Mouse (Mus musculus) hindbrain, embryonic 13.5 days (tissue): Measurements from ENCODE around the gene Spon1. TPM values are rescaled to one million over a fixed set of nuclear protein-coding genes. Genes with fewer than 3 reads are reported as not detected.
A peak's percentile ranks its signal among the peaks of the same experiment; 100 is the strongest.

ENCODE experiments used
- ATAC-seq: fragments of 200-750 bp; cut with Nextera tagmentation; 2 replicates; pipeline ENCODE4 v1.8.0; 2017; ENCODE audit warnings: moderate TSS enrichment; ENCODE audit not compliant: low FRiP score
- H3K27ac ChIP-seq: fragments of 300-500 bp; sonication (generic); 2 replicates; pipeline ENCODE4 v1.5.1; 2015; ENCODE audit warnings: inconsistent platforms, mild to moderate bottlenecking, moderate library complexity
- H3K27me3 ChIP-seq: fragments of 300-500 bp; sonication (generic); 2 replicates; pipeline ENCODE4 v1.6.1; 2015; ENCODE audit warnings: mild to moderate bottlenecking, inconsistent platforms
- H3K36me3 ChIP-seq: fragments of 300-500 bp; sonication (generic); 2 replicates; pipeline ENCODE4 v1.6.1; 2015; ENCODE audit warnings: mild to moderate bottlenecking, inconsistent platforms
- H3K4me1 ChIP-seq: fragments of 300-500 bp; sonication (generic); replicated peaks from 2 replicates; pipeline ENCODE4 v1.6.1; 2015; ENCODE audit warnings: inconsistent platforms
- H3K4me2 ChIP-seq: fragments of 300-500 bp; sonication (generic); 2 replicates; pipeline ENCODE4 v1.6.1; 2015; ENCODE audit warnings: inconsistent platforms, mild to moderate bottlenecking, moderate library complexity
- H3K4me3 ChIP-seq: fragments of 300-500 bp; sonication (generic); 2 replicates; pipeline ENCODE4 v1.5.1; 2015; ENCODE audit warnings: mild to moderate bottlenecking, inconsistent platforms
- H3K9ac ChIP-seq: fragments of 300-500 bp; sonication (generic); 2 replicates; pipeline ENCODE4 v1.6.1; 2015; ENCODE audit warnings: mild to moderate bottlenecking, inconsistent platforms
- H3K9me3 ChIP-seq: fragments of 300-500 bp; sonication (generic); 2 replicates; pipeline ENCODE4 v1.6.1; 2016; ENCODE audit warnings: inconsistent platforms
- WGBS: fragments of 180-500 bp; shearing (Covaris S2); methylation state at CpG from one replicate; pipeline ENCODE4 v1.1.7; 2015; 5-methylcytosine and 5-hydroxymethylcytosine counted together
- polyA plus RNA-seq: library from polyadenylated mRNA; unstranded; fragments of >200 nt; fragmentation: Nextera tagmentation; extraction: Ambion mirVana; gene quantifications from 2 replicates; pipeline ENCODE4 v1.2.1, GENCODE M21; 2015

The Spon1 gene
- polyA plus RNA-seq, 1 experiment from 2014 or later = 82.8 TPM

DNA sequence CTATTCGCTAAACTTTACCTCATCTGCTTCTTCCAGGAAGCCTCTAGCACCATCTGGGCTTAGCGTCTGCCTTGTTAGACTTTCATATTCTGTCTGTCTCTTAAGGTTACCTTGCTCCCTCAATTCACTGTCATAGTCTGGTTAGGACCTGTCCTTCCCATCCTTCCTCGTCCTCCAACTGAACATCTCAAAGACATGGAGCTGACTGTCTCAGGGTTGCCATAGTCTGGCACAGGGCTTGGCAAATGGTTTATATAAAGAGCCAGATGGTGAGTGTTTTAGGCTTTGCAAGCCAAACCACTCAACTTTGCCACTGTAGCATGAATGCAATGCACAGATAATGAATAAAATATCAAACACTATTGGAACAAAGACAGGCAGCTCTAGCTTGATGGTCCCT is 153.1 kb downstream of the Spon1 start:
- Histone ChIP-seq H3K27me3 (no peaks in the 10 kb centered on the region), H3K27ac (no peak overlapping the region), H3K4me1 (no peaks in the 10 kb centered on the region), H3K4me3 (no peak overlapping the region), H3K36me3 (no peaks in the 10 kb centered on the region), H3K4me2 (no peak overlapping the region), H3K9ac (no peak overlapping the region), H3K9me3 (no peaks in the 10 kb centered on the region)
- WGBS = 89% methylated on average over 3 of the region's 3 CpGs
- no peak for ATAC-seq

DNA sequence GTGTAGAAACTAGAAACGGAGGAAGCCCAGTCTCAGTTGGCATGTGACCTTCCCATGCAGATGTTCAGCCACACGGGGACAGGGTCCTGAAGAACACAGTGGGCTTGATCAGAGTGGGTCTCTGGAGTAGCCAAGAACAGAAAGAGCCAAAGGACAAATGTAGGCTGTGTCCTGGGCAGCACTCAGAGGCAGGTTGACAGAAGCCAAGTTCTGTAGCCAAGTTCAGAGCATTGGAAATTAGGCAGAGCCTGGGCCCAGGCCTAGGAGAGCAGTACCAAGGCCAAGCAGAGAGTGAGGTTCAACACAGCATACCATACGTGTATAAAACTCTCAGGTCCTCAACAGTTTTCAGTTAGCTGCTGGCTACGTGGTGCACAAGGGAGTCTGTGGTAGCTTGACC is 153.7 kb downstream of the Spon1 start:
- Histone ChIP-seq H3K4me1 (no peaks in the 10 kb centered on the region), H3K4me3 (no peak overlapping the region), H3K9me3 (no peaks in the 10 kb centered on the region), H3K27me3 (no peaks in the 10 kb centered on the region), H3K4me2 (no peak overlapping the region), H3K27ac (no peak overlapping the region), H3K9ac (no peak overlapping the region), H3K36me3 (no peaks in the 10 kb centered on the region)
- no peak for ATAC-seq
- 85% methylated on average over 4 of the region's 4 CpGs for WGBS

DNA sequence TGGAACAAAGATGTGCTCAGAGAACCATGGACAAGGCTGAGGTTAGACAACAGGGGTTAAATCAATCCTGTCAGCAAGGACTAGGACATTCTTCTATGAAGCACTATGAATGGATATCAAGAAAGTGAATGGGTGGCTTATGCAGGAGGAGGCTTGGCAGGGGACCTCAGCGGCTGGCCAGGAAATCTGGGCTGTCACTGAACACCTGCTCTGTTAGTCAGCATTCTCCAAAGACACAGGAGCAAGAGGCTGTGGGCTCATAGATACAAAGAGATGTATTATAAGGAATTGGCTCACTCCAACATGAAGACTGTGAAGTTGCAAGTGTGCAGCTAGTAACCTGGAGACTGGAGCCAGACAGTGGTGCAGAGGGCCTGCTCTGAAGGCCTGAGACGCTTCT is 154.3 kb downstream of the Spon1 start:
- no peak for ATAC-seq
- 79% methylated on average over 2 of the region's 2 CpGs for WGBS
- Histone ChIP-seq H3K27me3 (no peaks in the 10 kb centered on the region), H3K9ac (no peak overlapping the region), H3K27ac (no peak overlapping the region), H3K9me3 (no peaks in the 10 kb centered on the region), H3K36me3 (no peaks in the 10 kb centered on the region), H3K4me1 (no peaks in the 10 kb centered on the region), H3K4me3 (no peak overlapping the region), H3K4me2 (no peak overlapping the region)

DNA sequence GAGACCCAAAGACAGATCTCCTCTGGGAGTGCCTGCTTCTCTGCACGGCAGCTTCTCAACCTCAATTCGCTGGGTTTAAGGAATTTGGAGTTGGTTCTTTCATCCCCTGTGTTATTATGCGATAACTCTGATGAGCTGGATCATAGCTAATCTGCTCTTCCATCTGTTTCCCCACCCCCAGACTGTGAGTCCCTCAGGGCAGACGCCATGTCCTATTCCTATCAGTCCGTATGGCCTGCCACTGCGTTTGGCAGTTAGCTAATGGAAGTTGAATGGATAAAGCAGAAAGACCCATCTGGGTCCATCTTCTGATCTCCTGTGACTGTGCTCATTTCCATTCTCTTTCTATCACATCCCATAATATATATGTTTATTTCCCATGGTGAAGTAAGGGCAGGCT is 158.8 kb downstream of the Spon1 start:
- 68% methylated on average over 6 of the region's 6 CpGs for WGBS
- no peaks in the 10 kb centered on the region for H3K4me1 ChIP-seq
- no peak overlapping the region for H3K4me3 ChIP-seq
- H3K36me3 ChIP-seq = no peaks in the 10 kb centered on the region
- H3K27ac ChIP-seq = no peak overlapping the region
- no peak overlapping the region for H3K4me2 ChIP-seq
- no peak overlapping the region for H3K9ac ChIP-seq
- H3K27me3 ChIP-seq = no peaks in the 10 kb centered on the region
- no peak for ATAC-seq
- H3K9me3 ChIP-seq = no peaks in the 10 kb centered on the region

DNA sequence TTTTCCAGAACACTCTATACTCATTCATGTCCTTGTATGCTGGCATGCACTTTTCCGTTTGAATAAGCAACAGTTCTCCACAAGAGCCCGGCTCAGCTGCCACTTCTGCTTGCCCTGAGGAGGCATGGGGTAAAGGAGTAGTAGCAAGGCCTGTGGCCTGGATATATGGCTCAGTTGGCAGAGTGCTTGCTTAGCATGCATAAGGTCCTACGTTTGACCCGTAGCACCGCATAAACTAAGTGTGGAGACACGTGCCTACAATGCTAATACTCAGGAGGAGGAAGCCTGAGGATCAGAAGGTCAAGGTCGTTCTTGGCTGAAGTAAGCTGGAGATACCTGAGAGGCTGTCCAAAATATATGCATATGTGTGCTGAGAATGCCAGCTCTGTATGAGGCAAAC is 185.1 kb downstream of the Spon1 start:
- no peak for ATAC-seq
- H3K27ac ChIP-seq = peak overlapping the region; percentile 60; the same call in 1 of the 2 replicates

GRCm38 (mm10) chr7:113955431-113955830 is 189.6 kb downstream of the Spon1 start:
- H3K27ac ChIP-seq = 0 out of 2 replicates have a peak overlapping the region, but pooled peaks have one; percentile 3
- H3K4me1 ChIP-seq = peaks cover 14% of the 10 kb centered on the region; the same call in 1 of the 2 replicates
- H3K27me3 ChIP-seq = no peaks in the 10 kb centered on the region
- no peaks in the 10 kb centered on the region for H3K36me3 ChIP-seq
- no peak overlapping the region for H3K4me3 ChIP-seq
- 61% methylated on average over 2 of the region's 2 CpGs for WGBS
- H3K4me2 ChIP-seq = no peak overlapping the region
- no peak overlapping the region for H3K9ac ChIP-seq
- no peak for ATAC-seq
- H3K9me3 ChIP-seq = no peaks in the 10 kb centered on the region

More for the DNA sequence above, 185.1 kb downstream of the Spon1 start:
- H3K9me3 ChIP-seq = no peaks in the 10 kb centered on the region
- no peak overlapping the region for H3K4me3 ChIP-seq
- no peak overlapping the region for H3K4me2 ChIP-seq
- 85% methylated on average over 7 of the region's 7 CpGs for WGBS
- H3K9ac ChIP-seq = no peak overlapping the region
- H3K36me3 ChIP-seq = no peaks in the 10 kb centered on the region
- no peaks in the 10 kb centered on the region for H3K27me3 ChIP-seq
- peaks cover 12% of the 10 kb centered on the region; the same call in 1 of the 2 replicates for H3K4me1 ChIP-seq

DNA sequence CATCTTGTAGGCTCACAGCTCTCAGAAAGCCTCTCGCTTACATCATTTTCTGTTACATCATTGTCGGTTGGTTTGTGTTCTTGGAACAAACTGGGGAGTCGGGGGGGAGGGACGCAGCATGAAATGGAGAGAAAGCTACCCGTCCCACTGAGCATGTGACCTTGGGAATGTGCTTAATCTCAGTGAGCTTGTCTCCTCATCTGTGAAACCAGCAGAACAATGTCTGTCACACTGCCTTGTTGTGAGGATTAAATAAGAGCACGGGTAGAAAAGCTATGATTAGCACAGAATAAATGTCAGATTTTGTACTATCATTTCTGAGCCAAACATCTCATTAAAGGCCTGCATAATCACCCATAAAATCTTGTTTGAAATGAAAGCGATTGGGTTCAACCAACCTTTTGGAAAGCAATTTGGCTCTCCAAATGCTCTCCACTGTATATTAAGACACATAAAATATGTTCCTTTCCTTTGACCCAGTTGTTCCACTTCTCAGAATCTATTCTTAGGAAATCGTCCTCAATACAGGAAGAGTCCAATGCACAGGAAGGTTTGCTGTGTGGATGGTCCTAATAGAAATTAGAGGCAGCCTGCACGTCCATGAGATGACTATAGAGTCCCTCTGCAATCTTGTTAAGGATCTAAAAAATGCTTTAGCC is 195.2 kb downstream of the Spon1 start:
- Histone ChIP-seq H3K4me2 (no peak overlapping the region), H3K9me3 (no peaks in the 10 kb centered on the region), H3K36me3 (no peaks in the 10 kb centered on the region), H3K4me1 (0 out of 2 replicates have a peak, but pooled peaks cover 7% of the 10 kb centered on the region), H3K27me3 (no peaks in the 10 kb centered on the region), H3K27ac (no peak overlapping the region), H3K4me3 (no peak overlapping the region), H3K9ac (no peak overlapping the region)
- WGBS = 79% methylated on average over 9 of the region's 9 CpGs
- ATAC-seq = no peak

- WGBS = 65% methylated on average over 3 of the region's 3 CpGs
- H3K4me2 ChIP-seq = no peak overlapping the region
- no peak overlapping the region for H3K9ac ChIP-seq
- no peaks in the 10 kb centered on the region for H3K9me3 ChIP-seq
- no peak for ATAC-seq
- no peaks in the 10 kb centered on the region for H3K36me3 ChIP-seq
- H3K4me1 ChIP-seq = 0 out of 2 replicates have a peak, but pooled peaks cover 7% of the 10 kb centered on the region
- no peaks in the 10 kb centered on the region for H3K27me3 ChIP-seq
- no peak overlapping the region for H3K27ac ChIP-seq
- no peak overlapping the region for H3K4me3 ChIP-seq
Observed at GRCm38 (mm10) chr7:113961500-113961895, 195.7 kb downstream of the Spon1 start.

DNA sequence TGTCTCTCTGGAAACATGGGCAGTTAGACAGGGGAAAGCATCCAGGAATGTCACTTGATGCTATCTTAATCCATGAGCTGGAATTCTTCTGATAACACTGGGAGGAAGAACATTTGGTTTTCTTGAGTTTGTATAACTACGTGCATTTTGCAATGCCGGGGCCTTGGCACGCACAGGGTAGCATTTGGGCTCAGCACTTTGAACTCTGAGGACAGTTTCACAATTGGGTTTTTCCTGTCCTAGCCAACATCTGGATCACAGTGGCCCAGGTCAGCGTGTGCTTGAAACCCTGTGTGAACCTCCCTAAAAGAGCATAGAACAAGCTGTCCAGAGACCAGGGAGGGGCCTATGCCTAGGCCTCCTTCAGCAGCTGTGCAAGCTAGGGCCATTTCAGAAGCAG is 196.3 kb downstream of the Spon1 start:
- ATAC-seq = no peak
- H3K36me3 ChIP-seq = no peaks in the 10 kb centered on the region
- WGBS = 91% methylated on average over 4 of the region's 4 CpGs
- no peak overlapping the region for H3K4me2 ChIP-seq
- H3K27ac ChIP-seq = no peak overlapping the region
- H3K9me3 ChIP-seq = no peaks in the 10 kb centered on the region
- H3K27me3 ChIP-seq = no peaks in the 10 kb centered on the region
- H3K4me1 ChIP-seq = 0 out of 2 replicates have a peak, but pooled peaks cover 7% of the 10 kb centered on the region
- H3K4me3 ChIP-seq = no peak overlapping the region
- no peak overlapping the region for H3K9ac ChIP-seq

- H3K4me3 ChIP-seq = no peak overlapping the region
- H3K27me3 ChIP-seq = no peaks in the 10 kb centered on the region
- 69% methylated on average over 4 of the region's 4 CpGs for WGBS
- no peak overlapping the region for H3K9ac ChIP-seq
- no peaks in the 10 kb centered on the region for H3K9me3 ChIP-seq
- 0 out of 2 replicates have a peak, but pooled peaks cover 4% of the 10 kb centered on the region for H3K4me1 ChIP-seq
- no peak overlapping the region for H3K27ac ChIP-seq
- H3K4me2 ChIP-seq = no peak overlapping the region
- ATAC-seq = no peak
- no peaks in the 10 kb centered on the region for H3K36me3 ChIP-seq
Observed at GRCm38 (mm10) chr7:113963766-113964165, 198.0 kb downstream of the Spon1 start.

DNA sequence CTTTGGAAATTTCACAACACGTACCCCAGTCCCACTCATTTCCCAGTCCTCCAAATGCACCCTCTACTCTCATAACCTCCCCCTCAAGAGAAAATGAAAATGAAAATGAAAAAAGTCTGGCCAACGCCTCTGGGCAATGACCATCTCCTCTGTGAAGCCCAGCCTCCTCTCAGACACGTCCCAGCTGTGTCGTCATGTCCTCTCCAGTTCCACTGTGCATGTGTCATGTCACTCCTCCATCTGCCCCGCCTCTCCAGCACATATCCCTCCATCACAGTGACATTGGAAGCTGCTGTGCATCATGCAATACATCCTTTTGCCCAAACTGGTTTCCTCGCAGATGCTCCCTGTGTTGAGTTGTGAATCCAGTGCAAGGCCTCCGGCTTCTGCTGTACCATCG is 199.8 kb downstream of the Spon1 start:
- no peaks in the 10 kb centered on the region for H3K27me3 ChIP-seq
- ATAC-seq = no peak
- 86% methylated on average over 8 of the region's 8 CpGs for WGBS
- 0 out of 2 replicates have a peak, but pooled peaks cover 4% of the 10 kb centered on the region for H3K4me1 ChIP-seq
- H3K4me2 ChIP-seq = no peak overlapping the region
- no peaks in the 10 kb centered on the region for H3K9me3 ChIP-seq
- no peak overlapping the region for H3K4me3 ChIP-seq
- no peaks in the 10 kb centered on the region for H3K36me3 ChIP-seq
- no peak overlapping the region for H3K9ac ChIP-seq
- H3K27ac ChIP-seq = no peak overlapping the region

- Histone ChIP-seq H3K4me1 (no peaks in the 10 kb centered on the region), H3K4me2 (no peak overlapping the region), H3K36me3 (no peaks in the 10 kb centered on the region), H3K27me3 (no peaks in the 10 kb centered on the region), H3K9me3 (no peaks in the 10 kb centered on the region), H3K27ac (no peak overlapping the region), H3K9ac (no peak overlapping the region), H3K4me3 (no peak overlapping the region)
- ATAC-seq = no peak
Observed at GRCm38 (mm10) chr7:113969182-113969581, 203.4 kb downstream of the Spon1 start.

GRCm38 (mm10) chr7:113972536-113972935 is 206.7 kb downstream of the Spon1 start:
- 89% methylated on average over 4 of the region's 4 CpGs for WGBS
- no peaks in the 10 kb centered on the region for H3K27me3 ChIP-seq
- H3K27ac ChIP-seq = no peak overlapping the region
- no peak for ATAC-seq
- no peak overlapping the region for H3K4me2 ChIP-seq
- no peaks in the 10 kb centered on the region for H3K9me3 ChIP-seq
- H3K4me3 ChIP-seq = no peak overlapping the region
- no peaks in the 10 kb centered on the region for H3K36me3 ChIP-seq
- no peaks in the 10 kb centered on the region for H3K4me1 ChIP-seq
- H3K9ac ChIP-seq = no peak overlapping the region
